Mouse (Mus musculus) embryonic fibroblast, embryonic 13.5 days (primary cell): ENCODE measurements around the gene Pax8.

Experiments
- CTCF ChIP-seq: IDR thresholded peaks from 2 replicates; pipeline ENCODE4 v1.5.1; 2011; ENCODE audit warnings: mild to moderate bottlenecking, control low read depth, low read length, moderate library complexity, borderline replicate concordance; ENCODE audit not compliant: insufficient read depth
- POLR2A ChIP-seq: IDR thresholded peaks from 2 replicates; pipeline ENCODE4 v1.6.1; 2011; ENCODE audit warnings: low read depth, mild to moderate bottlenecking, control low read depth, low read length, moderate library complexity

DNA sequence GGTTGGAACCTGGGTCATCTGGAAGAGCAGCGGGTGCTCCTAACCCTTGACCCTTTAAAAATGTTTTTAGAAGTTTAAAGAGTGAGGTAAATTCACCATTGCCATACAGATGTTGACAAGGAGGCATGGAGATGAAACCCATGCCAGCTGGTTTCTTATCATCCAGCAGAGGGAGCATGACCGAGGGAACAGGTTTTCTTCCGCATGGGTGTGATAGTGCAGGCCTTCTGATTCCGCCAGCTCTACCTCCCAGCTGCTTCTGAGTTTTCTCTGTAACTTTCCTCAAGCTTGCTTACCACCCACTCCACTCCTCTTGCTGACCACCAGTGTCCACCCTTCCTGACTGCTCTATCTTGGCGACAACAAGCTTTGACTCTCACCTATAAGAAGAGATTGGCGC is 15.2 kb upstream of the Pax8 start:
- TF ChIP-seq CTCF (no peak), POLR2A (no peak)
